Mouse (Mus musculus) lung, adult 2 months (tissue): ENCODE measurements around the gene Coq8b. TPM values are rescaled to one million over a fixed set of nuclear protein-coding genes. Genes with fewer than 3 reads are reported as not detected.

Source experiments
- DNase-seq: peaks from one replicate; pipeline ENCODE4 v3.0.0; 2022
- H3K4me1 ChIP-seq: fragments of 200-500 bp; 2 replicates; pipeline ENCODE4 v1.6.1; 2011; ENCODE audit warnings: low read length; ENCODE audit not compliant: control insufficient read depth, insufficient read depth
- H3K4me3 ChIP-seq: fragments of 200-500 bp; replicated peaks from 2 replicates; pipeline ENCODE3; 2011; ENCODE audit warnings: low read depth, mild to moderate bottlenecking, control low read depth, low read length; ENCODE audit errors: extremely low read depth
- CTCF ChIP-seq: fragments of 200-500 bp; IDR thresholded peaks from 2 replicates; pipeline ENCODE4 v1.5.1; 2011; ENCODE audit warnings: mild to moderate bottlenecking, low read length, control low read depth; ENCODE audit not compliant: insufficient read depth
- POLR2A ChIP-seq: fragments of 200-500 bp; IDR thresholded peaks from 2 replicates; pipeline ENCODE4 v1.6.1; 2011; ENCODE audit warnings: low read depth, mild to moderate bottlenecking, control low read depth, low read length, borderline replicate concordance; ENCODE audit errors: extremely low read depth
- WGBS: fragments of 180-500 bp; shearing (Covaris S2); methylation state at CpG from one replicate; pipeline ENCODE4 v1.1.7; 2018; 5-methylcytosine and 5-hydroxymethylcytosine counted together
- polyA plus RNA-seq: library from polyadenylated mRNA; depleted of rRNA; stranded (reverse); fragments of >200 nt; gene quantifications from 2 replicates; pipeline ENCODE4 v1.2.3, GENCODE M21; 2012

The Coq8b gene
- polyA plus RNA-seq, 1 experiment = 68.6 TPM

DNA sequence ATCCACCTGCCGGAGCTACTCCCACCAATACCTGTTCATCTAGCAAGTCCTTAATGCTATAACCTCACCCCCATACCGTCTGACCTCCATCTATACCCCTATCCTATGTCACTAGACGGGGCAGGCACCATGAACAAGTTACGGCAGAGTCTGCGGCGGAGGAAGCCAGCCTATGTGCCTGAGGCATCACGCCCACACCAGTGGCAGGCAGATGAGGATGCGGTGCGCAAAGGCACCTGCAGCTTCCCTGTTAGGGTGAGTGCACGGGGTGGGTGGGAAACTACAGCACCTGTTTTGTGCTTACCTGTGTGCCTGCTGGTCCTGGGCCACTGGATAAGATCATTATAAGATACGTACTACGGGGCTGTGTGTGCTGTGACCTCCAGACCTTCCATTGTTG, 31.9 kb downstream of the Coq8b start:
- DNase-seq = no peak
- WGBS = 91% methylated on average over 12 of the region's 12 CpGs
- no peak for TF ChIP-seq CTCF
- no peak for TF ChIP-seq POLR2A
- Histone ChIP-seq H3K4me1 (no peaks in the 10 kb centered on the region), H3K4me3 (no peak overlapping the region)

DNA sequence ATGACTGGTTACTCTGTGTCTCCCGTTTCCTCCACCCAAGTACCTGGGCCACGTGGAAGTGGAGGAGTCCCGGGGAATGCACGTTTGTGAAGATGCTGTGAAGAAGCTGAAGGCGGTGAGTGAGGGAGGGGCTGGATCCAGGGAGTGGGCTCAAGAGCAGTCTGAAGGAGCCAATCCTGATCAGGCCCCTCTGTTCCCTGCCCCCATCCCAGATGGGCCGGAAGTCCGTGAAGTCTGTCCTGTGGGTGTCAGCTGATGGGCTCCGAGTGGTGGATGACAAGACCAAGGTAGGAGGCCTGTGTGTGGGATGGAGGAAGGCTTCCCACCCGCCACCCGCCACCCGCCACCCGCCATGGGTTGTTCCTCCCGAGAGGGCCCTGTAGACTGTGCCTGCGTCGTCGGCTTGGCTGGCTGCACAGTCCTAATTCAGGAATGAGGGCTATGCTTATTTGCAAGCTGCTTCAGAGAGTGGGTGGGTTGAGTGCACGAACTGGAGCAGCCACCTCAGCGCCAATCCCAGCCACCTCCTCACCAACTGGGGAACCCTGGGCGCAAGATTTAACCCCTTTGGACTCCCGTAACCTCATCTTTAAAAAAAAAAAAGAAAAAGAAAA, 33.8 kb downstream of the Coq8b start:
- no peak for DNase-seq
- 60% methylated on average over 20 of the region's 20 CpGs for WGBS

DNA sequence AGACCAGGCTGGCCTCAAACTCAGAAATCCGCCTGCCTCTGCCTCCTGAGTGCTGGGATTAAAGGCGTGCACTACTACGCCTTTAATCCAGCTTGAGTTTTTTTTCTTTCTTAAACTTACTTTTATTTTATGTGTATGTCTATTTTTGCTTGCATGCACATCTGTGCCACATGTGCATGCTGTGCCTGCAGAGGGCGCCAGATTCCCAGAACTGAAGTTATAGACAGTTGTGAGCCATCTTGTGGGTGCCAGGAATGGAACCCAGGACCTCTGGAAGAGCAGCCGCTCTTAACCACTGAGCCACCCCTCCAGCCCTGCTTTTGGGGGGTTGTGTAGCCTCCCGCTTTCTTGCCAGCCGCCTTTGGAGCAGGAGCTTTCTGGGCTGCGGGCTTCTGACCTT, 38.6 kb downstream of the Coq8b start:
- 88% methylated on average over 8 of the region's 8 CpGs for WGBS
- Histone ChIP-seq H3K4me3 (no peak overlapping the region), H3K4me1 (no peaks in the 10 kb centered on the region)
- TF ChIP-seq POLR2A (no peak), CTCF (0 out of 2 replicates have a peak, but pooled peaks have one; percentile 3)
- no peak for DNase-seq

More for the DNA sequence above, 33.8 kb downstream of the Coq8b start:
- H3K4me3 ChIP-seq = no peak overlapping the region
- H3K4me1 ChIP-seq = no peaks in the 10 kb centered on the region
- TF ChIP-seq POLR2A (no peak), CTCF (no peak)

DNA sequence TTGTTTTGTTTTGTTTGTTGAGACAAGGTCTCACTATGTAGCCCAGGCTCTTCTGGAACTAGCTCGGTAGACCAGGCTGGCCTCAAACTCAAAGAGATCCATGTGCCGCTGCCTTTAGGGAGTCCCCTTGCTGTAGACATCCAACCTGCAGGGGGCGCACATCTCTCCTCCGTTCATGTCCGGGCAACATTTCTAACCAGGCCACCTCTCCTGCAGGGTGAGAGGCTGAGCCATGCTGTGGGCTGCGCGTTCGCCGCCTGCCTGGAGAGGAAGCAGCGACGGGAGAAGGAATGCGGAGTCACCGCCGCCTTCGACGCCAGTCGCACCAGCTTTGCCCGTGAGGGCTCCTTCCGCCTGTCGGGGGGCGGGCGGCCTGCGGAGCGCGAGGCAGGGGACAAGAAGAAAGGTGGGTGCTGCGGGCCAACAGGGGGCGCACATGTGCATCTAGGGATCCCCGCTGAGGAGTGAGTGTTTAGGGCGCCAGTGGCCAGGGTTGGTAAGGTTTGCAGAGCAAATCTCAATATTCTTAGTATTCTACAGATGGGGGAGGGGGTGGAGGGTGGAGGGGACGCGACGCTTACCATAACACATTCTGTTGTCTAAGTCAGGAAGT, 41.0 kb downstream of the Coq8b start:
- H3K4me3 ChIP-seq = peak overlapping the region; percentile 36
- peak; percentile 43 for DNase-seq
- TF ChIP-seq CTCF (peak; percentile 45), POLR2A (no peak)
- H3K4me1 ChIP-seq = no peaks in the 10 kb centered on the region
- 69% methylated on average over 32 of the region's 32 CpGs for WGBS

DNA sequence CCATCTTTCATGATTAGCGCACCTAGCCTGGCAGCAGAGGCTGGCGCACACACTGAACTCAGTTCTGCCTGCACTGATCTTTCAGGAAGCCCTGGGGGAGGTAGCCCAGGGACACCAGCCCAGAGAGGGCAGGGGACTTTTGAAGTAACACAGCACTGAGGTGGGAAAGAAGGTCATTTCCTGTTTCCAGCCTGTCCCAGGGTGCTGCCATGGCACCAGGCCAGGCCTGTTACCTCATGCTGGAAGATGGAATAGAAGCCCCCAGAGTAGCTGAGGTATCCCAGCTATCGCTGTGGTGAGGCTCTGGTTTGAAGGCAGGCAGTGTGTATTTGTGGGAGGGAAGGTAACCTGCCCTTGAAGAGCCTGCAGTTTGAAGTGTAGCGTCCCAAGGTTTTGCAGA, 42.1 kb downstream of the Coq8b start:
- no peak for DNase-seq
- no peak for TF ChIP-seq CTCF
- no peak for TF ChIP-seq POLR2A

DNA sequence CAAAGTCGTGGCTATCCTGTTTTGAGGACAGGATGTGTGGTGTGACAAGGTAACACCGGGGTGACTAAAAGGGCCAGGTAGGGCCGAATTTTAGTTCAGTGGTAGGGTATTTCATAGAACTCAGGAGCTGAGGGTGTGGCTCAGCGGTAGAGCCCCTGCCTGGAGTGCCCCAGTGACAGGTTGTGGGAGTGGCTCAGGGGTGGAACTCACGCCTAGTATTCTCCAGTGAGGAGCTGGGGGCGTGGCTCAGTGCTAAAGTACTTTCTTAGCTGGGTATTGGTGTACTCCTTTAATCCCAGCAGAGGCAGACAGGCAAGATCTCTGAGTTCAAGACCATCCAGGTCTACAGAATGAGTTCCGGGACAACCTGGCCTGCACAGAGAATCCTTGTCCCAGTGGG, 43.2 kb downstream of the Coq8b start:
- Histone ChIP-seq H3K4me3 (no peak overlapping the region), H3K4me1 (no peaks in the 10 kb centered on the region)
- TF ChIP-seq CTCF (no peak), POLR2A (no peak)
- 59% methylated on average over 7 of the region's 7 CpGs for WGBS
- DNase-seq = no peak

More for the DNA sequence above, 42.1 kb downstream of the Coq8b start:
- no peak overlapping the region for H3K4me3 ChIP-seq
- 82% methylated on average over 4 of the region's 4 CpGs for WGBS
- no peaks in the 10 kb centered on the region for H3K4me1 ChIP-seq

DNA sequence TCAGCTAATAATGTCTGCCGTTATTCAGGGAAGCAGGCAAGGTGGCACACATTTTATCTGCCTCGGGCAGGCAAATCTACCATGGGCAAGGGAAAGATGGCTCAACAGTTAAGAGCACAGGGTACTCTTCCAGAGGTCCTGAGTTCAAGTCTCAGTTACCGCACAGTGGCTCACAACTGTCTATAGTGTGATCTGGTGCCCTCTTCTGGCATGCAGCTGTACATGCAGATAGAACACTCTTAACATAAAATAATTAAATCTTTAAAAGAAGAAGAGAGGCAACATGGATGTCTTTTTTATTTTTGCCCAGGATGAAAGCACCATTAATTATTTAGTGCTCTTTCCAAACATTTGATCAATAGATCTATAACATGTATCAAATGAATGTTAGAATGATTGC, 44.4 kb downstream of the Coq8b start:
- H3K4me3 ChIP-seq = no peak overlapping the region
- DNase-seq = no peak
- no peaks in the 10 kb centered on the region for H3K4me1 ChIP-seq
- TF ChIP-seq POLR2A (no peak), CTCF (peak; percentile 29; the same call in 1 of the 2 replicates)
- WGBS = 84% methylated on average over 3 of the region's 3 CpGs

DNA sequence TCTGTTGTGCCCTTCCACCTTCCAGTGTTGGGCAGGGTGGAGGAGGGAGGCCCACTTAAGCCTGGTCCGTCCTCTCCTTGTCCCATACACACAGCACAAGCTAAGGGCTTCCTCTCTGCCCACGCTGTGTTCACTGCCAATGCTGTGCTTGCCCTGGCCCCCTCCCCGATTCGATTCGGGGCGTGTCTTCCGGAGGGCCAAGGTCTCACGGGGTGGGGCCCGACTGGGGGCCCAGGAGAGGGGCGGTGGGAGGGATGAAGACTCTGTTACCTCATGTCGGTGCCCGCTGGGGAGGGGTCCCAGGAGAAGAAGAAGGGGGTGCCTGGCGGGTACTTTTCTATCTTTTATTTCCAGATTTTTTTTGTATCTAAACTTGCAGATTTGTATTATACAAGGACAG, 48.9 kb downstream of the Coq8b start:
- DNase-seq = no peak
- Histone ChIP-seq H3K4me3 (no peak overlapping the region), H3K4me1 (no peaks in the 10 kb centered on the region; the same call in 1 of the 2 replicates)
- TF ChIP-seq POLR2A (no peak), CTCF (no peak)
- WGBS = 73% methylated on average over 13 of the region's 13 CpGs

DNA sequence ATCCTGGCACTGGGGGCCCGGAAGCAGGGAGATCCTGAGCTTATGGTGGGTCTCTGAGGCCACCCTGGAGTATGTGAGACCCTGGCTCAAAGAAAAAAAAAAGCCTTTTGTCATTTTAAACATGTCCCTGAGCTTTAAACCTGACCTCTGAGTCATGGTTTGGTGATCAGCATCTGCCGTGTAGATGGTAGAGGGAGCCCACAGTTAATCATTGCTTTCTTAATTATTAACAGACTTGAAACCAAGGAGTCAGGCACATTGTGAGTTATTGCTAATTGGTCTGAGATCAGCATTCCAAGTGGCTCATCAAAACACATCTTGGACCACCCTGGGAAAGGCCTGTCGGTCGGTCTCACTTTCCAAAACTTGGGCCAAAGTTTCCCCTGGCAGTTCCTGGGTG, 49.4 kb downstream of the Coq8b start:
- TF ChIP-seq POLR2A (no peak), CTCF (no peak)
- 76% methylated on average over 4 of the region's 4 CpGs for WGBS
- Histone ChIP-seq H3K4me3 (no peak overlapping the region), H3K4me1 (no peaks in the 10 kb centered on the region; the same call in 1 of the 2 replicates)
- DNase-seq = no peak
